Comparison of ENCODE assay signal across 8 mouse cellular contexts in the genomic region with DNA sequence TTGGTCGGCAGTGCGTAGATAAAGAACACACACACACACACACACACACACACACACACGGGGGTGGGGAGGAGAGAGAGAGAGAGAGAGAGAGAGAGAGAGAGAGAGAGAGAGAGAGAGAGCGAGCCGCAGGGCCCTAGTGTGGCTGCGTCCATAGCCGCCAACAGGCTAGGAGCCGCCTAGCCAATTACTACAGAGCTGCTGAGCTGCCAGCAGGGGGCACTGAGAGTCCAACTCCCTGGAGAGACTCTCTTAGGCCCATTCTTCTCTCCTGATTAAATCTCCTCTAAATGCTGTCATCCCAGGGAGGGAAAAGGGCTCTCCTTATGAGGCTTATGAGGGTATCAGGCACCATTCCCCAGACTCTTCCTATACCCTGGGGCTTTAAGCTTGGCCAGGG.
DNase-seq lines count a peak whose midpoint lies in the region; ATAC-seq and TF ChIP-seq lines count a peak whose summit lies in the region.
"Not testable (repeated sequence)": the region's sequence is repeated elsewhere in the genome, so short reads cannot be mapped to it uniquely, and the experiment has no call there.

No protein-coding gene starts in this region.

- TF ChIP-seq CTCF in intestine, postnatal 0 days (IDR thresholded peaks at IDR 0.05; ENCODE audit: low read depth); lung, postnatal 0 days (IDR thresholded peaks at IDR 0.05); midbrain, postnatal 0 days (IDR thresholded peaks at IDR 0.05): not testable (repeated sequence)

- H3K4me3 ChIP-seq in hindbrain, embryonic 12.5 days; intestine, postnatal 0 days (ENCODE audit: low read depth, low read length); liver, embryonic 11.5 days (ENCODE audit: low read depth, low read length); lung, postnatal 0 days (ENCODE audit: low read depth, low read length); midbrain, postnatal 0 days (ENCODE audit: low read depth, low read length): not testable (repeated sequence)

- not testable (repeated sequence) for TF ChIP-seq EP300 in lung, postnatal 0 days (IDR thresholded peaks at IDR 0.05)

- H3K27me3 ChIP-seq in hindbrain, embryonic 12.5 days; intestine, postnatal 0 days (replicated peaks; ENCODE audit: control insufficient read depth, insufficient read depth, low read length); liver, embryonic 11.5 days (replicated peaks; ENCODE audit: control insufficient read depth, insufficient read depth, low read length); lung, postnatal 0 days (replicated peaks; ENCODE audit: insufficient read depth, low read length); midbrain, postnatal 0 days (ENCODE audit: insufficient read depth, low read length): not testable (repeated sequence)

- H3K4me1 ChIP-seq in hindbrain, embryonic 12.5 days; intestine, postnatal 0 days (replicated peaks; ENCODE audit: control insufficient read depth, insufficient read depth, low read length); liver, embryonic 11.5 days (replicated peaks; ENCODE audit: control insufficient read depth, insufficient read depth, low read length); lung, postnatal 0 days (ENCODE audit: insufficient read depth, low read depth, low read length); midbrain, postnatal 0 days (ENCODE audit: insufficient read depth, low read length): not testable (repeated sequence)

- H3K9me3 ChIP-seq in hindbrain, embryonic 12.5 days (replicated peaks); intestine, postnatal 0 days (ENCODE audit: control insufficient read depth); liver, embryonic 11.5 days (ENCODE audit: control insufficient read depth, low read length); lung, postnatal 0 days (ENCODE audit: low read length); midbrain, postnatal 0 days (ENCODE audit: low read length): not testable (repeated sequence)

- not testable (repeated sequence) for H3K9ac ChIP-seq in hindbrain, embryonic 12.5 days; intestine, postnatal 0 days (ENCODE audit: low read depth, low read length); liver, embryonic 11.5 days (ENCODE audit: low read depth, low read length); lung, postnatal 0 days (replicated peaks; ENCODE audit: low read depth); midbrain, postnatal 0 days (replicated peaks; ENCODE audit: low read length, poor library complexity, severe bottlenecking)

- H3K4me2 ChIP-seq in hindbrain, embryonic 12.5 days (replicated peaks); intestine, postnatal 0 days (replicated peaks; ENCODE audit: low read depth); liver, embryonic 11.5 days; lung, postnatal 0 days (replicated peaks; ENCODE audit: low read depth, low read length); midbrain, postnatal 0 days (ENCODE audit: low read depth, low read length, poor library complexity, severe bottlenecking): not testable (repeated sequence)

- H3K36me3 ChIP-seq in hindbrain, embryonic 12.5 days; intestine, postnatal 0 days (ENCODE audit: control insufficient read depth, insufficient read depth); liver, embryonic 11.5 days (ENCODE audit: control insufficient read depth, insufficient read depth, low read length); lung, postnatal 0 days (ENCODE audit: insufficient read depth, low read length); midbrain, postnatal 0 days (ENCODE audit: insufficient read depth, low read length): not testable (repeated sequence)

- H3K27ac ChIP-seq in hindbrain, embryonic 12.5 days; intestine, postnatal 0 days (ENCODE audit: low read depth, low read length); liver, embryonic 11.5 days (ENCODE audit: low read depth, low read length); lung, postnatal 0 days (ENCODE audit: low read length); midbrain, postnatal 0 days (ENCODE audit: low read depth, low read length): not testable (repeated sequence)

- peak; percentile 51 for ATAC-seq in CD4-positive, CD25-positive, alpha-beta regulatory T cell, adult 4 months
- peak; percentile 71; the same call in 1 of the 2 replicates for ATAC-seq in erythroblast, adult 5-6 weeks (replicated peaks; ENCODE audit: low FRiP score, poor library complexity, severe bottlenecking)
- peak; percentile 88 for ATAC-seq in granulocyte monocyte progenitor cell, adult 5-6 weeks (replicated peaks; ENCODE audit: poor library complexity, severe bottlenecking)
- ATAC-seq in hindbrain, embryonic 12.5 days (ENCODE audit: low FRiP score), result peak; percentile 92
- peak; percentile 83 for ATAC-seq in intestine, postnatal 0 days
- peak; percentile 83 for ATAC-seq in liver, embryonic 11.5 days (replicated peaks; ENCODE audit: low FRiP score)
- ATAC-seq in lung, postnatal 0 days, result peak; percentile 92
- peak; percentile 86 for ATAC-seq in midbrain, postnatal 0 days (ENCODE audit: low FRiP score)

- DNase-seq in liver, embryonic 11.5 days (ENCODE audit: low spot score); lung, postnatal 0 days (ENCODE audit: low spot score); midbrain, postnatal 0 days (ENCODE audit: low spot score): not testable (repeated sequence)

- WGBS in hindbrain, embryonic 12.5 days, result no CpG with 5 or more reads among the region's 8 CpGs
- no CpG with 5 or more reads among the region's 8 CpGs for WGBS in intestine, postnatal 0 days
- WGBS in liver, embryonic 11.5 days, result no CpG with 5 or more reads among the region's 8 CpGs
- no CpG with 5 or more reads among the region's 8 CpGs for WGBS in lung, postnatal 0 days
- no CpG with 5 or more reads among the region's 8 CpGs for WGBS in midbrain, postnatal 0 days
